Mouse (Mus musculus): ENCODE results near the gene Bcar1. TPM values are rescaled to one million over a fixed set of nuclear protein-coding genes. Genes with fewer than 3 reads are reported as not detected.

The Bcar1 gene
- polyA plus RNA-seq, 1 experiment from 2014 or later, result 50.4 TPM

DNA sequence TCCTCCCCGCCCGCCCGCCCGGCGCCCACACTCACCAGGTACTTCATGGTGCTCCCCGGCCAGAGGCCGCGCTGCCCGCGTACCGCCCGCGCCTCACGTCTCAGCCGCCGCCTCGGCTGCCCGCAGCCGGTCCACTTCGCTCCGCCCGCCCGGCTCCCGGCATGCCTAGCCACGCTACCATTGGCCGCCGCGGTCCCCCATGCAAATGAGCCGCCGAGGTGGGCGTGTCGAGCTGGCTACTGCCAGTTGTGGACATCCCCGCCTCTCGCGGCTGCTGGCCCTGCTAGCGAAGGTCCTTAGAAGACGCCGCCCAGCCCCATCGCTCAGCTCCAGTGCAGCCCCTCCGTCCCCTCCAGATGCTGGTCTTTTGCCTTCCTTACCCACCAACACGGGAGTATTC is 11.6 kb downstream of the Bcar1 start:
- Histone ChIP-seq H3K4me1 (peaks cover 90% of the 10 kb centered on the region), H3K9me3 (replicated peaks) (no peaks in the 10 kb centered on the region), H3K27ac (peak overlapping the region; percentile 93), H3K27me3 (ENCODE audit: low read depth, poor library complexity, severe bottlenecking) (no peaks in the 10 kb centered on the region), H3K36me3 (peaks cover 4% of the 10 kb centered on the region; the same call in 1 of the 2 replicates), H3K4me3 (peak overlapping the region; percentile 92)
- WGBS, result under 1% methylated on average over 40 of the region's 41 CpGs
- peak; percentile 98 for DNase-seq (ENCODE audit: low spot score)

DNA sequence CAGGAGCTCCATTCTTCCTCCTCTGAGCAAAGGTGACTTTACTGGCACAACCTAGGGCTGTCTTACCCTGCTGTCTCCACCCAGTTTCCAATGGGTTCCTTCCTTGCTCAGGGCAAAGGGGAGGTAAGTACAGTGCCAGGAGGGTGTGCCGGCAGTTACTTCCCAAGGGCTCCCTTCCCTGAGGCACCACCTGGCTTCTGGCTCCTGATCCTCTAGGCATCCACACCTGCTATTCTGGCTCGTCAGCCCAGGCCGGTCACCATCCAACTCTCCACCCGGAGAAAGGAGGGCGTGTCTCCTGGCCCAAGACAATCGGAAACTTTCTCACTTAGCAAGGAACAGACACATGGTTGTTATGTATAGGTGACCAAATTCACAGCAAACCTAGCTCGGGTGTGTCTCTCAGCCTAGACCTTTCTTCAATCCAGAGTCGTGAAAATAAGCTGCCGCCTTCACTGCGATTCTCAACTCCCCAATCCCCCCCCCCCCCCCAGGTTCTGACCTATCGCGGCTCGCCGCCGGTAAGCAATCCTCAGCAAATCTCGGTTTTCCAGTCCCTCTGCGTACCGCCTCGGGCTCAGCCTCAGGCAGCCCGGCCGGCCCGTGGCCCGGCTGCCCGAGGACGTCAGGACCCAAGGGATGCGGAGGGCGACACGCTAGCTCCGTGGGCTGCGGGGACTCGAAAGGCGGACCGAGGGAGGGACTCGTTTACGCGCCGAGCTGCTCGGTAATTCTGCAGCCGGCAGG is 12.2 kb downstream of the Bcar1 start:
- peaks cover 90% of the 10 kb centered on the region for H3K4me1 ChIP-seq
- H3K36me3 ChIP-seq, result peaks cover 4% of the 10 kb centered on the region; the same call in 1 of the 2 replicates
- no peak for DNase-seq (ENCODE audit: low spot score)
- peak overlapping the region; percentile 92 for H3K4me3 ChIP-seq
- H3K27me3 ChIP-seq (ENCODE audit: low read depth, poor library complexity, severe bottlenecking), result no peaks in the 10 kb centered on the region
- H3K27ac ChIP-seq, result peak overlapping the region; percentile 93
- no peaks in the 10 kb centered on the region for H3K9me3 ChIP-seq (replicated peaks)
- 1% methylated on average over 39 of the region's 39 CpGs for WGBS

GRCm38 (mm10) chr8:111729233-111730170 is 14.1 kb downstream of the Bcar1 start:
- no peak for DNase-seq (ENCODE audit: low spot score)
- Histone ChIP-seq H3K4me3 (peak overlapping the region; percentile 6; the same call in 1 of the 2 replicates), H3K4me1 (peaks cover 88% of the 10 kb centered on the region), H3K27ac (no peak overlapping the region; the same call in 1 of the 2 replicates), H3K9me3 (replicated peaks) (no peaks in the 10 kb centered on the region), H3K27me3 (ENCODE audit: low read depth, poor library complexity, severe bottlenecking) (no peaks in the 10 kb centered on the region), H3K36me3 (peaks cover 6% of the 10 kb centered on the region; the same call in 1 of the 2 replicates)
- WGBS, result 70% methylated on average over 7 of the region's 7 CpGs

GRCm38 (mm10) chr8:111728481-111728880 is 15.1 kb downstream of the Bcar1 start:
- H3K9me3 ChIP-seq (replicated peaks), result no peaks in the 10 kb centered on the region
- 83% methylated on average over 5 of the region's 5 CpGs for WGBS
- peaks cover 6% of the 10 kb centered on the region; the same call in 1 of the 2 replicates for H3K36me3 ChIP-seq
- H3K4me1 ChIP-seq, result peaks cover 81% of the 10 kb centered on the region
- H3K4me3 ChIP-seq, result no peak overlapping the region
- H3K27me3 ChIP-seq (ENCODE audit: low read depth, poor library complexity, severe bottlenecking), result no peaks in the 10 kb centered on the region
- no peak for DNase-seq (ENCODE audit: low spot score)
- 0 out of 2 replicates have a peak overlapping the region, but pooled peaks have one; percentile 30 for H3K27ac ChIP-seq

DNA sequence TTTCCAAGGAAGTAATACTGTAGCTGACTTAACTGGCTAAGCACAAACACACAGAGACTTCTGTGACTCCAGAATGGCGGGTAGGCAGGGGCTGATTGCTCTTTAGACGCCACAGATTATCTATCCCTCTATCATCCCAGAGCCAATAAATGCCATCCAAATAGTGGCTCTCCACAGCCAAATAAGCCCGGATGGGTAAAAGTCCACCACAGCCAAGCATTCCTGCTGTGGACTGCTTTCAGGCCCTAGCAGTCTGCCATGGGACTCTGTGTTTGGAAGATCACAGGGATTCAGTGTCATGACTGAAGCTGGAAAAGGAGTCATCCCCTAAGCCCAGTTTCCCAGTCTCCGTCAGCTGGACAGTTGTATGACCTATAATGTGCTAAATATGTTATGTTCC is 16.1 kb downstream of the Bcar1 start:
- no peak for DNase-seq (ENCODE audit: low spot score)
- Histone ChIP-seq H3K4me1 (peaks cover 72% of the 10 kb centered on the region), H3K36me3 (peaks cover 6% of the 10 kb centered on the region; the same call in 1 of the 2 replicates), H3K4me3 (no peak overlapping the region), H3K9me3 (replicated peaks) (no peaks in the 10 kb centered on the region), H3K27ac (no peak overlapping the region), H3K27me3 (ENCODE audit: low read depth, poor library complexity, severe bottlenecking) (no peaks in the 10 kb centered on the region)
- 77% methylated on average over 4 of the region's 4 CpGs for WGBS

- Histone ChIP-seq H3K27ac (peak overlapping the region; percentile 73), H3K27me3 (ENCODE audit: low read depth, poor library complexity, severe bottlenecking) (no peaks in the 10 kb centered on the region), H3K9me3 (replicated peaks) (no peaks in the 10 kb centered on the region), H3K4me1 (peaks cover 60% of the 10 kb centered on the region), H3K36me3 (peaks cover 9% of the 10 kb centered on the region), H3K4me3 (peak overlapping the region; percentile 10; the same call in 1 of the 2 replicates)
- DNase-seq (ENCODE audit: low spot score), result peak; percentile 32
- WGBS, result 71% methylated on average over 7 of the region's 7 CpGs
Observed at GRCm38 (mm10) chr8:111726102-111726900, 17.3 kb downstream of the Bcar1 start.

GRCm38 (mm10) chr8:111725341-111725740 is 18.3 kb downstream of the Bcar1 start:
- Histone ChIP-seq H3K9me3 (replicated peaks) (no peaks in the 10 kb centered on the region), H3K4me3 (no peak overlapping the region), H3K27ac (peak overlapping the region; percentile 19; the same call in 1 of the 2 replicates), H3K27me3 (ENCODE audit: low read depth, poor library complexity, severe bottlenecking) (no peaks in the 10 kb centered on the region), H3K4me1 (peaks cover 56% of the 10 kb centered on the region), H3K36me3 (peaks cover 18% of the 10 kb centered on the region)
- no peak for DNase-seq (ENCODE audit: low spot score)
- whole genome bisulfite sequencing, result 95% methylated on average over 6 of the region's 6 CpGs

GRCm38 (mm10) chr8:111720115-111720544 is 23.5 kb downstream of the Bcar1 start:
- Histone ChIP-seq H3K27ac (no peak overlapping the region), H3K4me1 (peaks cover 29% of the 10 kb centered on the region), H3K4me3 (no peak overlapping the region), H3K9me3 (replicated peaks) (no peaks in the 10 kb centered on the region), H3K27me3 (ENCODE audit: low read depth, poor library complexity, severe bottlenecking) (no peaks in the 10 kb centered on the region), H3K36me3 (peaks cover 61% of the 10 kb centered on the region)
- DNase-seq (ENCODE audit: low spot score), result peak; percentile 28
- WGBS, result 69% methylated on average over 4 of the region's 4 CpGs

DNA sequence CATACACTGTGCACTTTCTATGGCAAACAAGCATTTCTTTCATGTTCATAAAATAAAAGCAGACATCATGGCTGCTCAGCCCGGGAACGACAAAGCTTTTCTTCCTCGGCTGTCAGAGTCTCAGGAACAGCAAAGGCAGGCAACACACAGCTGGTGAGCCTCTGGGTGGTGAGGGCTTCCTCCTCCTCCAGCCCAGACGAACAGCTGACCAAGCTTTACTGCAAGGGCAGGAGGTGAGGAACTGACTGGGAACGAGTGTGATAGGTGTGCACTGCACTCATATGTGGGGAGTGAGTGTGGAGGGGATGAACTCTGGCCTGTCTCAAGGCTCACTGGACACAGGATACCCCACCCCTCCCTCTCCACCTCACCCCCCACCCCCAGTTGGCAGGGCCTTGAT is 24.7 kb downstream of the Bcar1 start:
- H3K27ac ChIP-seq, result no peak overlapping the region
- peaks cover 18% of the 10 kb centered on the region for H3K4me1 ChIP-seq
- H3K4me3 ChIP-seq, result no peak overlapping the region
- peak; percentile 29 for DNase-seq (ENCODE audit: low spot score)
- peaks cover 73% of the 10 kb centered on the region for H3K36me3 ChIP-seq
- 81% methylated on average over 5 of the region's 5 CpGs for WGBS
- H3K9me3 ChIP-seq (replicated peaks), result no peaks in the 10 kb centered on the region
- H3K27me3 ChIP-seq (ENCODE audit: low read depth, poor library complexity, severe bottlenecking), result no peaks in the 10 kb centered on the region

DNA sequence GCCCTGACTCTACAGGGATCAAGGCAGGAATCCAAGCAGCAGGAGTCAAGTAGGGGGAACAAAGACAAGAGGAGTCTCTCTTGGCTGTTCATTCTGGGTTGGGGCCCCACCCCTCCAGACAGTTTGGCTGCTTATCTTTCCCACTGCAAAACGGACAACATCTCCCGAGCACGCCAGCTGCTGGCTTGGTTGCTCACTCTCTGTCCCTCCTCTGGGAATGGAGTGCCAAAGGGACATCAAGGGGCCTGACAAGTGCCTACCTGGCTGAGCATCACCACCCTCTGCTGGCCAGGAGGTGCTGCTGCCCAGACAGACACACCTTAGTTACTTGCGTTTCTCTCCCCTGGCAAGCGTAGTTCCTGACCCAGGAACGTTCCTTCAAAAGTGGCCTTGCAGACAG is 25.7 kb downstream of the Bcar1 start:
- Histone ChIP-seq H3K4me1 (peaks cover 18% of the 10 kb centered on the region), H3K9me3 (replicated peaks) (no peaks in the 10 kb centered on the region), H3K27ac (no peak overlapping the region), H3K27me3 (ENCODE audit: low read depth, poor library complexity, severe bottlenecking) (no peaks in the 10 kb centered on the region), H3K36me3 (peaks cover 84% of the 10 kb centered on the region), H3K4me3 (no peak overlapping the region)
- WGBS, result 86% methylated on average over 6 of the region's 6 CpGs
- peak; percentile 29 for DNase-seq (ENCODE audit: low spot score)

DNA sequence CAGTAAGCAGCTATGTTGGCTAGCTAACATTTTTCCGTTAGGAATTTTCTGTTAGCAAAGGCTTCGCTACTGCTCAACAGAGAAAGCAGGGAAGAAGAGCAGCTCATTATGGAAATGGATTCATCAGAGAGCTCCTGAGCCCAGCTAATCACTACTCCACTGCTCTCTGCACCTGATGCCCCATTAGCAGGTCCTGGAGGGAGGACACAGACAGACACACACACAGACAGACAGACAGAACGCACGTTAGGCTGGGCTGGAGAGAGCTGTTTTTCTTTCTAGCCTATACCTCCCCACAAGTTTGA is 26.2 kb downstream of the Bcar1 start:
- no peak overlapping the region for H3K4me3 ChIP-seq
- no peak overlapping the region for H3K27ac ChIP-seq
- 91% methylated on average over 4 of the region's 4 CpGs for WGBS
- peaks cover 20% of the 10 kb centered on the region for H3K4me1 ChIP-seq
- no peaks in the 10 kb centered on the region for H3K9me3 ChIP-seq (replicated peaks)
- no peak for DNase-seq (ENCODE audit: low spot score)
- H3K36me3 ChIP-seq, result peaks cover 88% of the 10 kb centered on the region
- no peaks in the 10 kb centered on the region for H3K27me3 ChIP-seq (ENCODE audit: low read depth, poor library complexity, severe bottlenecking)

Data from limb, embryonic 10.5 days (tissue).